Mouse (Mus musculus) megakaryocyte, embryonic 14.5 days (primary cell): ENCODE data around the gene Gm5129.

ENCODE experiments used
- FLI1 ChIP-seq: IDR thresholded peaks from 2 replicates; pipeline ENCODE4 v1.6.1; 2012; ENCODE audit warnings: low read length, inconsistent platforms, mixed read lengths
- GATA1 ChIP-seq: IDR thresholded peaks from 3 replicates; pipeline ENCODE4 v1.6.1; 2012; ENCODE audit warnings: mixed read lengths, low read length, inconsistent platforms, borderline replicate concordance

- TF ChIP-seq GATA1, result no peak
- no peak for TF ChIP-seq FLI1
These were observed 11.9 kb upstream of the Gm5129 start for GRCm38 (mm10) chr5:29747661-29748060.
